Mouse (Mus musculus) hindbrain, embryonic 12.5 days (tissue): ENCODE data around the gene Sds. TPM values are rescaled to one million over a fixed set of nuclear protein-coding genes. Genes with fewer than 3 reads are reported as not detected.

Experiments used
- ATAC-seq: fragments of 200-750 bp; cut with Nextera tagmentation; 2 replicates; pipeline ENCODE4 v1.8.0; 2017; ENCODE audit warnings: moderate TSS enrichment; ENCODE audit not compliant: low FRiP score
- H3K27ac ChIP-seq: fragments of 300-500 bp; sonication (generic); 2 replicates; pipeline ENCODE4 v1.5.1; 2016; ENCODE audit warnings: mild to moderate bottlenecking
- H3K27me3 ChIP-seq: fragments of 300-500 bp; sonication (generic); 2 replicates; pipeline ENCODE4 v1.6.1; 2016; ENCODE audit warnings: mild to moderate bottlenecking
- H3K36me3 ChIP-seq: fragments of 300-500 bp; sonication (generic); 2 replicates; pipeline ENCODE4 v1.6.1; 2016; ENCODE audit warnings: mild to moderate bottlenecking
- H3K4me1 ChIP-seq: fragments of 300-500 bp; sonication (generic); 2 replicates; pipeline ENCODE4 v1.6.1; 2016
- H3K4me2 ChIP-seq: fragments of 300-500 bp; sonication (generic); replicated peaks from 2 replicates; pipeline ENCODE4 v1.6.1; 2016; ENCODE audit warnings: mild to moderate bottlenecking
- H3K4me3 ChIP-seq: fragments of 300-500 bp; sonication (generic); 2 replicates; pipeline ENCODE4 v1.5.1; 2016; ENCODE audit warnings: mild to moderate bottlenecking
- H3K9ac ChIP-seq: fragments of 300-500 bp; sonication (generic); 2 replicates; pipeline ENCODE4 v1.6.1; 2016; ENCODE audit warnings: mild to moderate bottlenecking, moderate library complexity
- H3K9me3 ChIP-seq: fragments of 300-500 bp; sonication (generic); replicated peaks from 2 replicates; pipeline ENCODE4 v1.6.1; 2016; ENCODE audit warnings: mild to moderate bottlenecking
- WGBS: fragments of 180-500 bp; shearing (Covaris S2); methylation state at CpG from one replicate; pipeline ENCODE4 v1.1.7; 2016; 5-methylcytosine and 5-hydroxymethylcytosine counted together
- polyA plus RNA-seq: library from polyadenylated mRNA; unstranded; fragments of >200 nt; fragmentation: Nextera tagmentation; extraction: Ambion mirVana; gene quantifications from 2 replicates; pipeline ENCODE4 v1.2.1, GENCODE M21; 2016

Sds gene
- not detected in 2 replicates for polyA plus RNA-seq

- WGBS: 15% methylated on average over 13 of the region's 13 CpGs
- Histone ChIP-seq H3K9ac (no peak within 1 kb of the TSS), H3K36me3 (no peaks in the 10 kb centered on the region), H3K27ac (no peak within 1 kb of the TSS), H3K4me3 (no peak within 1 kb of the TSS), H3K4me2 (no peak within 1 kb of the TSS), H3K27me3 (peaks cover 4% of the 10 kb centered on the region; the same call in 1 of the 2 replicates), H3K4me1 (0 out of 2 replicates have a peak, but pooled peaks cover 3% of the 10 kb centered on the region), H3K9me3 (no peaks in the 10 kb centered on the region)
- ATAC-seq: no peak
These were observed at the start of gene Sds for GRCm38 (mm10) chr5:120476296-120476695. Sds (plus strand) TSS chr5:120476526.

GRCm38 (mm10) chr5:120426572-120426971 lies 49.8 kb upstream of the Sds start:
- no peak for ATAC-seq
- no peaks in the 10 kb centered on the region for H3K36me3 ChIP-seq
- H3K27me3 ChIP-seq: peaks cover 92% of the 10 kb centered on the region
- peaks cover 12% of the 10 kb centered on the region for H3K4me1 ChIP-seq
- H3K27ac ChIP-seq: peak overlapping the region; percentile 95
- under 1% methylated on average over 10 of the region's 10 CpGs for WGBS
- H3K9me3 ChIP-seq: no peaks in the 10 kb centered on the region
- H3K4me2 ChIP-seq: peak overlapping the region; percentile 59
- peak overlapping the region; percentile 75 for H3K9ac ChIP-seq
- H3K4me3 ChIP-seq: peak overlapping the region; percentile 55

DNA sequence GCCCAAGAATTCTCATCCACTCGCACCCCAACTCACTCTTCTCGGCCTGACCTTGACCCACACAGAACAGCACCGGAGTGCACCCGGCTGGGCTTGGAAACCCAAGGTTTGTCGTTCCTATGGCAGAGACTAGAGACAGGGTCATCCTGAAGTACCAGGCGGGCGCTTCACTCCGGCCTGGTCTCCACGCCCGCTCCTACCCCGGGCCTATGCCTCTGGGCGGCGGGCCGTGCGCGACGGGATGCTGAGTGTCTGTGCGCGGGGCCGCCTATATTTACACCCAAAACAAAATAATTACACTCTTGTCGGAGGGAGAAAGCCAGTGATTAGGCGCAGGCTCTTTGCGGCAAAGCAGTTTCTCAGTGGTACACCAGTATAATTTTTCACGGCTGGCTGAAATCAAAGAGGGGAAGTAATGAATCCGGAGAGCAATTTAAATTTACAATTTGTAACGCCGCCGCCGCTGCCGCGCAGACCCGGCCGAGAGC lies 48.8 kb upstream of the Sds start:
- WGBS: under 1% methylated on average over 33 of the region's 33 CpGs
- no peak for ATAC-seq
- peaks cover 92% of the 10 kb centered on the region for H3K27me3 ChIP-seq
- H3K27ac ChIP-seq: peak overlapping the region; percentile 95
- H3K4me2 ChIP-seq: peak overlapping the region; percentile 59
- H3K36me3 ChIP-seq: no peaks in the 10 kb centered on the region
- no peaks in the 10 kb centered on the region for H3K9me3 ChIP-seq
- peak overlapping the region; percentile 75 for H3K9ac ChIP-seq
- H3K4me3 ChIP-seq: peak overlapping the region; percentile 55
- H3K4me1 ChIP-seq: peaks cover 14% of the 10 kb centered on the region

DNA sequence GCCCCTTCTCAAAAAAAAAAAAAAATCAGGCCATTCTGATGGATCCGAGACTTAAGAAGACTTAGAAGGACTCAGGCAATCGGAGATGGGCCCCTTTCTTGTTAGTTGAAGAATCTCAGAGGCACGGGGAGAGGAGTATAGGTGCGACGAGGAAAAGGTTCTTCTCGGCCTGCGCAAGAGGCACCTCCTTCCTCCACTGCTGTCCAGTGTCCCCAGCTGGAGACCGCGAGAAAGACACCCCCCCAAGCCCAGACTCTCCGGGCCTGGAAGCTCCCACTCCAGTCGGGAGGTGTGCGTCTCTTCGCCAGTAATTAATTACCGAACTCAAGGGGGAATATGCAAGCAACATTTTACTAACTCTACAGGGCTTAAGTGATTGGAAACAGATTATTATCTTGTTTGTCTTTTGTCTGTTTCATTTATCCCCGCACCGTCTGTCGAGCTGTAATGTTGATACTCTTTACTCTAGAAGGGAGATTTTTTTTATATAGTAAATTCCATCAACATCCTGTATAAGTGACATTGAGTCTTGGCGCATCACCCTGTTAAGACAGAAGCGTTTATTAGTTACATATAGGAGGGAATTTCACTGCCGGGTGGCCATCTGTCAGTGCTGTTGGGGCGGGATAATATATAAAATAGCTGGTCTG lies 48.0 kb upstream of the Sds start:
- Histone ChIP-seq H3K9me3 (no peaks in the 10 kb centered on the region), H3K36me3 (no peaks in the 10 kb centered on the region), H3K4me3 (peak overlapping the region; percentile 55), H3K27ac (peak overlapping the region; percentile 95), H3K4me1 (peaks cover 14% of the 10 kb centered on the region), H3K4me2 (peak overlapping the region; percentile 59), H3K9ac (peak overlapping the region; percentile 75), H3K27me3 (peaks cover 90% of the 10 kb centered on the region)
- WGBS: 2% methylated on average over 21 of the region's 21 CpGs
- no peak for ATAC-seq

- Histone ChIP-seq H3K4me2 (peak overlapping the region; percentile 59), H3K27me3 (peaks cover 91% of the 10 kb centered on the region), H3K27ac (peak overlapping the region; percentile 95), H3K4me3 (peak overlapping the region; percentile 55), H3K9me3 (no peaks in the 10 kb centered on the region), H3K36me3 (no peaks in the 10 kb centered on the region), H3K4me1 (peaks cover 14% of the 10 kb centered on the region), H3K9ac (peak overlapping the region; percentile 75)
- 6% methylated on average over 5 of the region's 6 CpGs for WGBS
- ATAC-seq: no peak
These were observed 47.3 kb upstream of the Sds start for GRCm38 (mm10) chr5:120428990-120429389.

DNA sequence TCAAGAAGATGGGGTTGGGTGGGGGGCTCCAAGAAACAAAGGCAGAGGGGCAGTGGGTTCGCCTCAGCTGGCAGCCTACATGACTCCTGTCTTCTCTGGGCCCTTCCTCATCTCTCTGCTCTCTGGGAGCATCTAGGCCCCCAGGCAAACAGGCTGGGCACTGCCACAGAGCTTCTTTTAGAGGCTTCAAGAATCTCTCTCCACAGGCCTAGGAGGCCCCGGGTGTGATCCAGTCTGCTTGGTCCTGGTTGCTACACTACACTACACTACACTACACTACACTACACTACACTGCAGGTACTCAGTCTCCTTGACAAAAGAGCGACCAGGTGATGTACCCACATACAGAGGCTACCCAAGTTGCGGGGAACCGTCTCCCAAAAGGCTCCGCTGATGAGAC lies 46.6 kb upstream of the Sds start:
- no peak for ATAC-seq
- Histone ChIP-seq H3K36me3 (no peaks in the 10 kb centered on the region), H3K9ac (peak overlapping the region; percentile 75), H3K4me2 (peak overlapping the region; percentile 59), H3K27me3 (peaks cover 94% of the 10 kb centered on the region), H3K9me3 (no peaks in the 10 kb centered on the region), H3K27ac (peak overlapping the region; percentile 95), H3K4me1 (peaks cover 14% of the 10 kb centered on the region), H3K4me3 (peak overlapping the region; percentile 55)
- 4% methylated on average over 6 of the region's 6 CpGs for WGBS

GRCm38 (mm10) chr5:120431001-120431583 lies 45.2 kb upstream of the Sds start:
- WGBS: under 1% methylated on average over 30 of the region's 30 CpGs
- H3K27ac ChIP-seq: peak overlapping the region; percentile 92
- peak overlapping the region; percentile 75 for H3K9ac ChIP-seq
- H3K4me2 ChIP-seq: peak overlapping the region; percentile 59
- H3K4me3 ChIP-seq: peak overlapping the region; percentile 55
- H3K27me3 ChIP-seq: peaks cover 96% of the 10 kb centered on the region
- H3K4me1 ChIP-seq: peaks cover 21% of the 10 kb centered on the region
- no peaks in the 10 kb centered on the region for H3K9me3 ChIP-seq
- H3K36me3 ChIP-seq: no peaks in the 10 kb centered on the region
- ATAC-seq: peak; percentile 15; the same call in 1 of the 2 replicates

DNA sequence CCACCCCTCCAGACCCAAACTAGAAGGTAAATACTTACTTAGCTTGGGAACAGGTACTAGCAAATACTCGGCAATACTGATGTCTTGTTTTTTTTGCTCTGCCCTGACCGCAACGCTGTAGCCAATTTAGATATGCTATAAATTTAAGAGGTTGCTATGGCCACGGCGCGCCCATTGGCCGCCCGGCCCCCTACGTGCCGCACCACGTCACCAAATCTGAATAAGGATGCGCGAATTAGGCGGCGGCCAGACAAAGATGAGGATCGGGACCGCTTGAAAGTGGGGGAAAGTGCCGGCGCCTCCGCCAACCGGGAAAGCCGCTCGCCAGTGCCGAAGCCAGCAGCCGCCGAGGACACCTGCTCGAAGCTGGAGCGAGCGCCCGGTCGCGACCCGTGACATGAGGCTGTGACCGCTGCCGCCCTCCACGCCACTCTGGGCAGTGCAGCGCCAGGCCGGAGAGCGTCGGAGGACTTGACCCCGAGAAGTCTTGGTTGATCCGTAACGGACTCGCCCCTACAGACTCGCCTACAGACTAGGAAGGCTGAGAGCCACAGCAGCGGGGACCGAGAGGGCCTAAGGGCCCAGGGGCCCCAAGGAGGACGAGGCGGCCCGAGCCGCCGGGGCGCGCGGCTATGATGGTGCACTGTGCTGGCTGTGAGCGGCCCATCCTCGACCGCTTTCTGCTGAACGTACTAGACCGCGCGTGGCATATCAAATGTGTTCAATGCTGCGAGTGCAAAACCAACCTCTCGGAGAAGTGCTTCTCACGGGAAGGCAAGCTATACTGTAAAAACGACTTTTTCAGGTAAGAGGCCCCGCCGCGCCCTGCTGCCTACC lies 44.5 kb upstream of the Sds start, which contains the start of gene Lhx5:
Lhx5 (plus strand) TSS at position 51 of the 837 bp plus-strand sequence.
- H3K36me3 ChIP-seq: no peaks in the 10 kb centered on the region
- peak within 1 kb of the TSS; percentile 92 for H3K27ac ChIP-seq
- 1% methylated on average over 69 of the region's 69 CpGs for WGBS
- peaks cover 24% of the 10 kb centered on the region for H3K4me1 ChIP-seq
- no peaks in the 10 kb centered on the region for H3K9me3 ChIP-seq
- peaks cover 96% of the 10 kb centered on the region for H3K27me3 ChIP-seq
- peak within 1 kb of the TSS; percentile 59 for H3K4me2 ChIP-seq
- peak; percentile 74 for ATAC-seq
- H3K4me3 ChIP-seq: peak within 1 kb of the TSS; percentile 55
- peak within 1 kb of the TSS; percentile 87 for H3K9ac ChIP-seq

GRCm38 (mm10) chr5:120432486-120433015 lies 43.8 kb upstream of the Sds start:
- Histone ChIP-seq H3K36me3 (no peaks in the 10 kb centered on the region), H3K27ac (peak overlapping the region; percentile 92), H3K9me3 (no peaks in the 10 kb centered on the region), H3K9ac (peak overlapping the region; percentile 87), H3K4me3 (peak overlapping the region; percentile 55), H3K27me3 (peaks cover 95% of the 10 kb centered on the region), H3K4me1 (peaks cover 21% of the 10 kb centered on the region), H3K4me2 (0 out of 2 replicates have a peak overlapping the region, but pooled peaks have one; percentile 23)
- ATAC-seq: no peak
- WGBS: 1% methylated on average over 9 of the region's 9 CpGs

DNA sequence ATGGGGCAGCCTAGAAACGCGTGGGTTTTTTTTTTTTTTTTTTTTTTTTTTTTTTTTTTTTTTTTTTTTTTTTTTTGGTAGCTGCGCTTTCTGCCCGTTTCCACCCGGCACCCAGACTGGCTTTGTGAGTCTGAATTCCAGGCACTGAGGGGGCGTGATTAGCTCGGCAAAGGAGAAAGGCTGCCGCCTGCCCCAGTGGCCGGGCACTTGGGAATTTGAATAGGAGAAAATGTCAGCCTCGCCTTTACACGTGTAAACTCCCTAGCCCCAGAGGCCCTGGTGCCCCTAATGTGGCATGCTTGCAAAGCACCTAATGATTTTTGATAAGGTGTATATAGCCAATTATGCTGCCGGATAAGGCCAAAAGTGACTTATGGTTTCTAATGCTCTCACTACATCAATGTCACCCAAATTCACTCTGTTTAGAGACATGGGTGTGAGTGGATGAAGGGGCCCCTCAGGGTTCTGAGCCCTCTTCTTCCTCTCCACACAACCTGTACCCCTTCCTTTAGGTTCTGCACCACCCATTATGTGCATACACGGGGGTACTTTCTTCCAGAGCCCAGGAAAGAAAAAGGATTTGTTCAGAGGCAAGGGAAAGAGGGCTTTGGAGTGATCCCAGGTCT lies 43.1 kb upstream of the Sds start:
- H3K9me3 ChIP-seq: no peaks in the 10 kb centered on the region
- no peak for ATAC-seq
- H3K4me3 ChIP-seq: peak overlapping the region; percentile 55
- peaks cover 95% of the 10 kb centered on the region for H3K27me3 ChIP-seq
- 0% methylated on average over 13 of the region's 13 CpGs for WGBS
- H3K9ac ChIP-seq: peak overlapping the region; percentile 87
- H3K4me2 ChIP-seq: peak overlapping the region; percentile 60
- H3K4me1 ChIP-seq: peaks cover 27% of the 10 kb centered on the region
- H3K36me3 ChIP-seq: no peaks in the 10 kb centered on the region
- H3K27ac ChIP-seq: peak overlapping the region; percentile 93

DNA sequence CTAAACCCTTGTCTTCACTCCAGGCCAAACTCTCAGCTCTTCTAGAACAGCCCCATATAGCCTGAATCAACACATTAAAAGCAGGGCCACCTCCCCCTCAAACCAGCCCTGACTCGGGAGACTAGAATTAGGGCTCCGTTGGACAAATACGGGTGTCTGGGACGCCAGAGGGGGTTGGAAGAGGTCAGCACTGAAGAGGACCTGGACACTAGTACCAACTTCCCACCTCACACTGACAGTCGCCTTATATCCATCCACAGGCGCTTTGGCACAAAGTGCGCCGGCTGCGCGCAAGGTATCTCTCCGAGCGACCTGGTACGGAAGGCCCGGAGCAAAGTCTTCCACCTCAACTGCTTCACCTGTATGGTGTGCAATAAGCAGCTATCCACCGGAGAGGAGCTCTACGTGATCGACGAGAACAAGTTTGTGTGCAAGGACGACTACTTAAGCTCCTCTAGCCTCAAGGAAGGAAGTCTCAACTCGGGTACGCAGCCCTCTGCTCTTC lies 42.0 kb upstream of the Sds start:
- no peak for ATAC-seq

More for the DNA sequence above, 42.0 kb upstream of the Sds start:
- Histone ChIP-seq H3K4me2 (peak overlapping the region; percentile 60), H3K9me3 (no peaks in the 10 kb centered on the region), H3K9ac (peak overlapping the region; percentile 87), H3K27ac (peak overlapping the region; percentile 93), H3K36me3 (no peaks in the 10 kb centered on the region), H3K27me3 (peaks cover 94% of the 10 kb centered on the region), H3K4me3 (peak overlapping the region; percentile 55), H3K4me1 (peaks cover 30% of the 10 kb centered on the region)
- 1% methylated on average over 21 of the region's 21 CpGs for WGBS
